Mouse (Mus musculus) urinary bladder, postnatal 25 days (tissue): ENCODE measurements around the gene St6gal1.
A peak's percentile ranks its signal among the peaks of the same experiment; 100 is the strongest.

Experiments
- DNase-seq: peaks from one replicate; pipeline ENCODE4 v3.0.0; 2022; ENCODE audit warnings: low spot score

The St6gal1 gene

GRCm38 (mm10) chr16:23223871-23224469, 570 bp upstream of the St6gal1 start:
- no peak for DNase-seq

- peak; percentile 26 for DNase-seq
Observed at GRCm38 (mm10) chr16:23225069-23225721, 655 bp downstream of the St6gal1 start.

GRCm38 (mm10) chr16:23225821-23226600, 1.5 kb downstream of the St6gal1 start:
- DNase-seq, result peak; percentile 22

- no peak for DNase-seq
Observed at GRCm38 (mm10) chr16:23226601-23227351, 2.2 kb downstream of the St6gal1 start.

- no peak for DNase-seq
Observed at GRCm38 (mm10) chr16:23227851-23228250, 3.3 kb downstream of the St6gal1 start.

GRCm38 (mm10) chr16:23228486-23228885, 3.9 kb downstream of the St6gal1 start:
- no peak for DNase-seq

DNA sequence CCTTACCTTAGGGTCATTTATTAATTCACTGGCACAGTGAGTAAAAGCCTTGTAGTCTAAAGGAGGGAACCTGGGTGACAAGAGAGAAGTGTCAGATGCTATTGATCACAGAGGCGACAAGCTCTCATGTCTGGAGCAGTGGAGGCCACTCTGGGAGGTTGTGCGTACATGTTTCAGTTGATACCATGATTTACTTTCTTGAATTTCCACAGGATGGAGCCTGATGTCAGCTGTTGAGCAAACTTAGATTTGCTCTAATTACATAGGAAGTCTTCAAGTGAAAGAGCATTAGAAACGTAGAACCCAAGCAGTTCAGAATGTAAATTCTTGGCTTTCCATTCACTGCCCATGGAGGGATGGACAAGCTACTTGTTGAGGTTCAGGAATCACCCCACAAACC, 5.4 kb downstream of the St6gal1 start:
- DNase-seq, result no peak

GRCm38 (mm10) chr16:23231168-23231567, 6.6 kb downstream of the St6gal1 start:
- DNase-seq, result no peak

- DNase-seq, result no peak
Observed at GRCm38 (mm10) chr16:23232691-23233090, 8.2 kb downstream of the St6gal1 start.

DNA sequence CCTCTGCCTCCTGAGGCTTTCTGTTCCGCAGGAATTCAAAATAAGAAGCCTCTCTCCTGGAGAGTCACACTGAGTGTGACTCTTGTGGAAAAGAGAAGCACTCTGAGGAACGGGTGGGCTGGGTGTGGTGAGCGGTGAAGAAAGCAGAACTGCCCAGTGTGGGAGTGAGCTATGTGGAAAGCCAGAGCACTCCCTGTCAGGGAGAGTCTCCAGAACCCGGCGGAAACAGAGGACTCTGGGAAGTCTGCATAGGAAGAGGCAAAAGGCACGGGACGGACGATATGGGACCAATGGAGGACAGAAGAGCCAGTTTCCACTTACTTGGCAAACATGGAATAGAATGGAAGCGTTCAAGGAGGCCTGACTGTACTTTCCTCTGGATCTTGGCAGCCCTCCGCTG, 9.0 kb downstream of the St6gal1 start:
- DNase-seq, result peak; percentile 16

DNA sequence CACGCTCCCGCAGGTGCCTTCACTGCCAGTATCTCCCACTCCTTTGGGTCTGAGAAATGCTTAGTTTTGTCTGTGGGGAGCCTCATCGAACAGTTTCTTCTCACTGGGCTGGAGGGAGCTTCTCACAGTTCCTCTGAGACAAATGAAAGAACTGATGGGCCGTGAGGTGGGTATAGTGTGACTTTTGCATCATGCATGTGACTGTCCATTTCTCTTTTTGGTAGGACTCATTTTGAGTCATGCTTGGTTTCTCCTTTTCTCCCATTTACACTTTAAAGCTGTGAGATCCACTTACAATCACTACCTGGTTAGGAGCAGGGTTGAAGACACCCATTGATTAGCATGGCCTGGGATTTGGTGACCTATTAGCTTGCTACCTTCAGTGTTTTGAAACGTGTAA, 10.0 kb downstream of the St6gal1 start:
- no peak for DNase-seq

DNA sequence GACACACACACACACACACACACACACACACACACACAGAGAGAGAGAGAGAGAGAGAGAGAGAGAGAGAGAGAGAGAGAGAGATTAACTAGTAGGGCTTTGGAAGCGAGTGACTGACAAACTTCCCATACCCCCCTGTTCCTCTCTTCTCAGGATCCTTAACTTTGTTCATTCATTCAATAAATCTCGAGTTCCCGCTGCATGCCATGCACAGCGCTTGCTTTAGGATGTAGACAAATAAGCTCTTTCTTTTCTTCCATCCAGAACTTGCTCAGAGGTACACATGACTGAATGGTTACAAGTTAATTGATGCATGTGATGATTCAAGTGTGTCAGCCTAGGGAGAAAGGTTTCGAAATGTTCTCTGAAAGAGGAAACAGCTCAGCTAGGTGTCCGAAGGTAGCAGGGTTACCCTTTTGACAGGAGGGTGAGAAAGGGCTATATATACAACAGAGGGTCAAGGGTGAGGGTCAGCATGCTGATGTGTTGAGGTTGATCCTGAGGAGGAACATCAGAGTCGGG, 10.7 kb downstream of the St6gal1 start:
- no peak for DNase-seq

- no peak for DNase-seq
Observed at GRCm38 (mm10) chr16:23239583-23239982, 15.0 kb downstream of the St6gal1 start.

DNA sequence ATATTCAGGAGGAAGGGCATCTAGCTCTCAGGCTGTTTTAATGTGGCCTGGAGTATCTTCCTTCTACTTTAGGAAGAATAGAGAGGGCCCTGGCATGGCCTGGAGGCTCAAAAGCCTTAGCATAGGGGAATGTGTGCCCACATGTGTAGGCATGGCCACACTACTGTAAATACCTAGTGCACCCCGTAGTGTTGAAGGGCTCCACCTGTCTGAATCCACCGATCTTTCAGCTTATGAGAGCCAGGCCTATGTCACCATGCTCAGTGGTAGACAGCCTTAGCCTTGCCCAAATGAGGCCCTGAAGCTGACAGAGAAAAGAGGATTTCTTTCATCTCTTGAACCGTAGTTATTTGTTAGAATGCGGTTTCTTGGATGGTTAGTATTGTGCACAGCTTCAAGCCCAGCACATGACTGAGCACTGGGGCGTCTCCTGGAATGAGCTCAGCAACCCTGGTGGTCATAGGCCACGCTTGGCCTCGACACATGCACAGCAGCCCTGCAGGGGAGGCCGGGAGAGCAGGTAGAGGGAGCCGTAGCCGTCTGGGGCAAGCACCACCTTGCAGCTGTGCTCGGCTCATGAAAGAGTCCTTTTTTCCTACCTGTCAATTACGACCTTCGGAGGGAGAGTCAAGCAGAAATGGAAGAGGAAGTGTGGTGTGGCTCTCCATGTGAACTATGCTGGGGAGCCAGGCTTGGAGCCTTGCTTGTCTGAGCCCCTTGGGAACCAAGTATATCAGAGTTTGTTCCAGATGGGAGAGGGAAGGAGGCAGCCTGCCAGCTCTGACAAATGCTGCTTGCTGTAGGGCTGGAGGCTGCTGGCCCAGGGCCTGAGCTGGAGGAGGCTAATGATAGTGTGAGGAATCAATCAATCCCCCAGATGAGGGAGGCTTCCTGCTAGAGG, 15.8 kb downstream of the St6gal1 start:
- DNase-seq, result peak; percentile 53

DNA sequence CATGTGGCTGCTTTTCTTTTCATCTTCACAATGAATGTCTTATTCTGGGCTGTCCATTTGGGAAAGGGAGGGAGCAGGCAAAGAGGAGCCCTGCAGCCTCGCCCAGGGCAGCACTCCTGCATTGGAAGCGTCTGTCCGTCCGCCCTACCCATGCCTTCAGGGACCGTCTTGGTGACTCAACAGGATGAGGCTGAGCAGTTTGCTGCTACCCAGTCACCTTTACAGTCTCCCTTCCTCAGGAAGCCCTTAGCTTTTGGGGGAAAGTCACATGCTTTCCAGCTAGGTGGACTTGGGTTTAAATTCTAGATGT, 16.4 kb downstream of the St6gal1 start:
- no peak for DNase-seq

GRCm38 (mm10) chr16:23243726-23244425, 19.3 kb downstream of the St6gal1 start:
- DNase-seq, result no peak

DNA sequence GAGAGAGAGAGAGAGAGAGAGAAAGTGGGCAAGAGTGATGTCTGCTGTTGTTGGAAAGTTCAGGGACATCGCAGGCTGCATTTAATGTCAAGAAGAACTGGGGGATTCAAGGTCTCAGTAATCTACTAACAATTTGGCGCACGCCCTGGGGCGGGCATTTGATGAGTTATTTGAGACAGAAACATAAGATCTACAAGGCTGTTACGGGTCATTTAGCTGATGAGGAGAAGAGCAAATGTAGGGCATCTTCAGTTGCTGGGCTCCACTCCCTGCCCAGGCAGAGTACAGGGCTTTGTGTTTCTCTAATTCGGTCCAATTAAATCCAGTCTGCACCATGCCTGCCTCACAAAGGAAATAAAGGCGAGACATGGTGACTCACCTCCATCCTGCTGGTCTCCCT, 19.9 kb downstream of the St6gal1 start:
- no peak for DNase-seq

GRCm38 (mm10) chr16:23249285-23249684, 24.7 kb downstream of the St6gal1 start:
- no peak for DNase-seq

- no peak for DNase-seq
Observed at GRCm38 (mm10) chr16:23249762-23250161, 25.2 kb downstream of the St6gal1 start.

DNA sequence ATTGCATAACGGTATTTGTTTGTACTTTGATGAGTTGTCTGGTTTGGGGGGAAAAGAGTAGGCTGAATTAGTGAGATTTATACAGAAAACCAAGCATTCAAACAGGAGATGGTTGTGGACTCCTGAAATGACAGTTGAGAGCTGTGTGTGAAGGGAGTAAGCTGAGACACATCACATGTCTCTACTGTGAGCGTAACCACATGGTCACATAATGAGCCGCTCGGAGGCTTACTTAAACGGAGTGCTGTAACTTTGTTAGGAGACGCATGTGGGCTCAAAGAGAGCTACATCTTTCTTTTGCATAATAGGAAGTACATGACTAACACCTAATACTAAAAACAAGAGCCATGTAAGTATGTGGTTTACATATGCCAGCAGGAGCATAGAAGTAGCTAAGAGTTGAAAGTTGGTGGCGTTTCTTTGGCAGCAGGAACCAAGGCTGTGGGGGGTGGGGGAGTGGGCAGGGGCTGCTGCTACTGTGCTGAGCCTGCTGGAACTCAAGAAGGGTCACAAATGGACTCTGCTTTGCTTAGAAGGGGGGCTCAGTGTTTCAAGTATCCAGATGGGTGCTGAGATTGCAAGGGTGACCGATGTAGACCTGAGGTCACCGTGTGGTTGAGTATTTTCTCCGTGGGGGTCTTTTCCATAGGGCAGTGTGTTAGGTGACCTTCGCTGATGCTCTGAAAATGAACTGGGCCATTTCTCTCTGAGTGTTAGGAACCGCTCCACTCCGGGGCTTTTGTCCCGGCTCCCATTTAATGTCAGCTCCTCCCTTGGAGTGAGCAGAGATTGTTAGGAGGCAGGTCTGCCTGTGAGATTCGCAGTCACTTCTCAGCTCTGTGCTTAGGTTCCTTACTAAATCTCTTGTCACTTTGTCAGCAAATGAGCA, 26.3 kb downstream of the St6gal1 start:
- DNase-seq, result no peak
